In genomic region chr3:152944766-152945165, GRCm38 (mm10) we compare ENCODE assay signal across 20 mouse cellular contexts. TPM values are rescaled to one million over a fixed set of nuclear protein-coding genes. Genes with fewer than 3 reads are reported as not detected.
A peak's percentile ranks its signal among the peaks of the same experiment; 100 is the strongest.
DNase-seq lines count a peak whose midpoint lies in the region; ATAC-seq and TF ChIP-seq lines count a peak whose summit lies in the region.
"Had no signal": no experiment of that assay in that cellular context is flagged by ENCODE, and none has a peak within 500 bp of the region (broad histone marks: within the 10 kb centered on the region; RNA-seq: fewer than 3 reads in every experiment).

No protein-coding gene starts in this region.

- H3K27ac ChIP-seq in forebrain, embryonic 14.5 days (ENCODE audit: low read depth, low read length) = no peak overlapping the region
- no peak overlapping the region for H3K27ac ChIP-seq in forebrain, embryonic 11.5 days (ENCODE audit: low read depth, low read length)
- H3K27ac ChIP-seq in hindbrain, embryonic 16.5 days (ENCODE audit: low read depth, low read length) = no peak overlapping the region
- H3K27ac ChIP-seq in hindbrain, embryonic 11.5 days (ENCODE audit: low read depth, low read length) = no peak overlapping the region
- H3K27ac ChIP-seq in liver, postnatal 0 days (ENCODE audit: low read depth) = no peak overlapping the region
- H3K27ac ChIP-seq: embryonic facial prominence, embryonic 12.5 days; heart, embryonic 15.5 days; hindbrain, postnatal 0 days; limb, embryonic 12.5 days; liver, embryonic 15.5 days; neural tube, embryonic 12.5 days had no signal

- TF ChIP-seq EP300 in liver, postnatal 0 days (IDR thresholded peaks at IDR 0.05; ENCODE audit: low read depth) = no peak

- peak; percentile 57; the same call in 1 of the 2 replicates for ATAC-seq in forebrain, embryonic 14.5 days
- no peak for ATAC-seq in forebrain, embryonic 11.5 days (replicated peaks; ENCODE audit: low FRiP score)
- peak; percentile 46; the same call in 1 of the 2 replicates for ATAC-seq in hindbrain, embryonic 16.5 days
- no peak for ATAC-seq in hindbrain, embryonic 11.5 days (ENCODE audit: low FRiP score)
- ATAC-seq in liver, postnatal 0 days = no peak
- ATAC-seq: hindbrain, postnatal 0 days; Patski had no signal

- H3K27me3 ChIP-seq in forebrain, embryonic 14.5 days (replicated peaks; ENCODE audit: control insufficient read depth, insufficient read depth, low read length) = no peaks in the 10 kb centered on the region
- H3K27me3 ChIP-seq in forebrain, embryonic 11.5 days (ENCODE audit: control insufficient read depth, insufficient read depth, low read length) = no peaks in the 10 kb centered on the region
- no peaks in the 10 kb centered on the region for H3K27me3 ChIP-seq in hindbrain, embryonic 16.5 days (replicated peaks; ENCODE audit: control insufficient read depth, insufficient read depth, low read length)
- H3K27me3 ChIP-seq in hindbrain, embryonic 11.5 days (ENCODE audit: control insufficient read depth, insufficient read depth, low read length) = no peaks in the 10 kb centered on the region
- H3K27me3 ChIP-seq in liver, postnatal 0 days (ENCODE audit: insufficient read depth, low read length) = no peaks in the 10 kb centered on the region
- H3K27me3 ChIP-seq: embryonic facial prominence, embryonic 12.5 days; heart, embryonic 15.5 days; limb, embryonic 12.5 days; liver, embryonic 15.5 days; megakaryocyte, embryonic 14.5 days; neural tube, embryonic 12.5 days; Patski had no signal

- peak; percentile 40 for DNase-seq in forebrain, embryonic 14.5 days (ENCODE audit: low spot score)
- DNase-seq in forebrain, embryonic 11.5 days (ENCODE audit: low spot score) = no peak
- no peak for DNase-seq in hindbrain, embryonic 11.5 days (ENCODE audit: low spot score)
- peak; percentile 3 for DNase-seq in heart, postnatal 25 days (ENCODE audit: low spot score)
- DNase-seq in thymus, postnatal 10 days (ENCODE audit: low spot score in 2 of 2) = peak; percentile 62 to 68
- no peak for DNase-seq in liver, postnatal 0 days
- DNase-seq in adrenal gland, postnatal 10 days = no peak
- DNase-seq: cerebellum, adult 18-20 months; gastrocnemius, postnatal 14 days; kidney, adult 9 months; right cerebral cortex, postnatal 25 days had no signal

- H3K4me3 ChIP-seq in forebrain, embryonic 14.5 days (ENCODE audit: low read depth, low read length) = no peak overlapping the region
- no peak overlapping the region for H3K4me3 ChIP-seq in forebrain, embryonic 11.5 days (ENCODE audit: low read depth, low read length)
- H3K4me3 ChIP-seq in hindbrain, embryonic 16.5 days (ENCODE audit: low read length) = no peak overlapping the region
- no peak overlapping the region for H3K4me3 ChIP-seq in hindbrain, embryonic 11.5 days (ENCODE audit: low read depth, low read length)
- no peak overlapping the region for H3K4me3 ChIP-seq in liver, postnatal 0 days (ENCODE audit: low read depth, low read length)
- H3K4me3 ChIP-seq: embryonic facial prominence, embryonic 12.5 days; heart, embryonic 15.5 days; limb, embryonic 12.5 days; liver, embryonic 15.5 days; megakaryocyte, embryonic 14.5 days; neural tube, embryonic 12.5 days had no signal

- no peak for TF ChIP-seq CTCF in liver, postnatal 0 days (IDR thresholded peaks at IDR 0.05; ENCODE audit: low read depth)

- 0 out of 2 replicates have a peak, but pooled peaks cover 4% of the 10 kb centered on the region for H3K4me1 ChIP-seq in forebrain, embryonic 14.5 days (ENCODE audit: control insufficient read depth, insufficient read depth, low read length)
- no peaks in the 10 kb centered on the region for H3K4me1 ChIP-seq in forebrain, embryonic 11.5 days (replicated peaks; ENCODE audit: control insufficient read depth, insufficient read depth, low read length)
- H3K4me1 ChIP-seq in hindbrain, embryonic 16.5 days (ENCODE audit: control insufficient read depth, insufficient read depth, low read depth, low read length) = no peaks in the 10 kb centered on the region
- H3K4me1 ChIP-seq in hindbrain, embryonic 11.5 days (replicated peaks; ENCODE audit: control insufficient read depth, insufficient read depth, low read length) = no peaks in the 10 kb centered on the region
- H3K4me1 ChIP-seq in liver, postnatal 0 days (ENCODE audit: insufficient read depth) = no peaks in the 10 kb centered on the region
- H3K4me1 ChIP-seq: embryonic facial prominence, embryonic 12.5 days; heart, embryonic 15.5 days; limb, embryonic 12.5 days had no signal

- intact Hi-C loops in heart, postnatal 25 days (cut with DNase I) = no loop called here

- no peak overlapping the region for H3K9ac ChIP-seq in forebrain, embryonic 14.5 days (ENCODE audit: low read length)
- no peak overlapping the region for H3K9ac ChIP-seq in forebrain, embryonic 11.5 days (ENCODE audit: low read length)
- no peak overlapping the region for H3K9ac ChIP-seq in hindbrain, embryonic 16.5 days (ENCODE audit: low read depth, low read length)
- H3K9ac ChIP-seq in hindbrain, embryonic 11.5 days (ENCODE audit: low read depth, low read length) = no peak overlapping the region
- H3K9ac ChIP-seq in liver, postnatal 0 days (replicated peaks) = no peak overlapping the region
- H3K9ac ChIP-seq: embryonic facial prominence, embryonic 12.5 days; heart, embryonic 15.5 days; limb, embryonic 12.5 days; liver, embryonic 15.5 days; neural tube, embryonic 12.5 days had no signal

- WGBS in forebrain, embryonic 14.5 days = 73% methylated on average over 3 of the region's 3 CpGs
- WGBS in forebrain, embryonic 11.5 days = 79% methylated on average over 3 of the region's 3 CpGs
- 58% methylated on average over 3 of the region's 3 CpGs for WGBS in hindbrain, embryonic 16.5 days
- WGBS in hindbrain, embryonic 11.5 days = 69% methylated on average over 3 of the region's 3 CpGs
- 90% methylated on average over 3 of the region's 3 CpGs for WGBS in liver, postnatal 0 days (ENCODE audit: insufficient replicate concordance)

- no peaks in the 10 kb centered on the region for H3K36me3 ChIP-seq in forebrain, embryonic 14.5 days (ENCODE audit: control insufficient read depth, insufficient read depth, low read length)
- H3K36me3 ChIP-seq in forebrain, embryonic 11.5 days (ENCODE audit: control insufficient read depth, insufficient read depth, low read length) = no peaks in the 10 kb centered on the region
- H3K36me3 ChIP-seq in hindbrain, embryonic 16.5 days (ENCODE audit: control insufficient read depth, insufficient read depth, low read length) = no peaks in the 10 kb centered on the region
- H3K36me3 ChIP-seq in hindbrain, embryonic 11.5 days (ENCODE audit: control insufficient read depth, insufficient read depth, low read length) = no peaks in the 10 kb centered on the region
- H3K36me3 ChIP-seq in liver, postnatal 0 days (replicated peaks; ENCODE audit: insufficient read depth, low read length) = no peaks in the 10 kb centered on the region
- H3K36me3 ChIP-seq: embryonic facial prominence, embryonic 12.5 days; heart, embryonic 15.5 days; limb, embryonic 12.5 days; liver, embryonic 15.5 days; neural tube, embryonic 12.5 days had no signal

- H3K9me3 ChIP-seq in forebrain, embryonic 14.5 days (replicated peaks; ENCODE audit: control insufficient read depth, low read length) = no peaks in the 10 kb centered on the region
- no peaks in the 10 kb centered on the region for H3K9me3 ChIP-seq in forebrain, embryonic 11.5 days (ENCODE audit: control insufficient read depth, low read length)
- H3K9me3 ChIP-seq in hindbrain, embryonic 16.5 days (ENCODE audit: control insufficient read depth, low read length) = no peaks in the 10 kb centered on the region
- H3K9me3 ChIP-seq in hindbrain, embryonic 11.5 days (ENCODE audit: control insufficient read depth, low read length) = no peaks in the 10 kb centered on the region
- H3K9me3 ChIP-seq in liver, postnatal 0 days (ENCODE audit: low read length) = no peaks in the 10 kb centered on the region
- H3K9me3 ChIP-seq: embryonic facial prominence, embryonic 12.5 days; heart, embryonic 15.5 days; limb, embryonic 12.5 days; liver, embryonic 15.5 days; neural tube, embryonic 12.5 days had no signal

- H3K4me2 ChIP-seq in forebrain, embryonic 14.5 days (ENCODE audit: low read length) = no peak overlapping the region
- no peak overlapping the region for H3K4me2 ChIP-seq in forebrain, embryonic 11.5 days (ENCODE audit: low read depth, low read length, severe bottlenecking)
- no peak overlapping the region for H3K4me2 ChIP-seq in hindbrain, embryonic 16.5 days (ENCODE audit: low read length)
- H3K4me2 ChIP-seq in hindbrain, embryonic 11.5 days (replicated peaks; ENCODE audit: low read depth, low read length) = no peak overlapping the region
- H3K4me2 ChIP-seq in liver, postnatal 0 days (ENCODE audit: low read depth, low read length) = no peak overlapping the region
- H3K4me2 ChIP-seq: embryonic facial prominence, embryonic 12.5 days; heart, embryonic 15.5 days; limb, embryonic 12.5 days; liver, embryonic 15.5 days; neural tube, embryonic 12.5 days had no signal

RNA-seq across cellular contexts. Expression of gene St6galnac5, which starts 37.3 kb away (rescaled TPM):
- 8.4 and 16.7 TPM in 2 replicates for polyA plus RNA-seq in forebrain, embryonic 14.5 days (2014; fragmentation: Nextera tagmentation; extraction: Ambion mirVana)
- 0.69 and 1.3 TPM in 2 replicates for polyA plus RNA-seq in forebrain, embryonic 11.5 days (2014; fragmentation: Nextera tagmentation; extraction: Ambion mirVana)
- polyA plus RNA-seq in hindbrain, embryonic 16.5 days (2015; fragmentation: Nextera tagmentation; extraction: Ambion mirVana) = 20.1 and 21.1 TPM in 2 replicates
- 4.0 and 6.4 TPM in 2 replicates for polyA plus RNA-seq in hindbrain, embryonic 11.5 days (2014; fragmentation: Nextera tagmentation; extraction: Ambion mirVana)
- not detected for total RNA-seq in heart, postnatal 25 days (2021)
- 0.02 TPM in 1 of 2 replicates, not detected in the other for polyA plus RNA-seq in liver, postnatal 0 days (2015; fragmentation: Nextera tagmentation; extraction: Ambion mirVana)
- total RNA-seq in adrenal gland, postnatal 10 days (2021) = 1 to 10 TPM; 1.5 to 3.7 TPM

Comparison
In these comparisons a context has a peak if more than half of its experiments do, and no peak if none do; other contexts are left out.
1. ATAC-seq: peak in forebrain, embryonic 14.5 days (single experiment) and hindbrain, embryonic 16.5 days (single experiment); none in forebrain, embryonic 11.5 days (single experiment), hindbrain, embryonic 11.5 days (single experiment) and liver, postnatal 0 days (single experiment).
2. DNase-seq: peak in forebrain, embryonic 14.5 days (single experiment), heart, postnatal 25 days (single experiment) and thymus, postnatal 10 days (2 of 2); none in forebrain, embryonic 11.5 days (single experiment), hindbrain, embryonic 11.5 days (single experiment), liver, postnatal 0 days (single experiment) and adrenal gland, postnatal 10 days (single experiment).